Mouse (Mus musculus): Measurements from ENCODE around the gene Slc50a1. TPM values are rescaled to one million over a fixed set of nuclear protein-coding genes. Genes with fewer than 3 reads are reported as not detected.

Gene Slc50a1
- total RNA-seq, 2 experiments from 2014 or later: 42.0 to 47.7 TPM

GRCm38 (mm10) chr3:89231772-89232275, 38.5 kb downstream of the Slc50a1 start:
- no peak for DNase-seq

- DNase-seq: no peak
Measured at GRCm38 (mm10) chr3:89231345-89231744, 39.0 kb downstream of the Slc50a1 start.

DNA sequence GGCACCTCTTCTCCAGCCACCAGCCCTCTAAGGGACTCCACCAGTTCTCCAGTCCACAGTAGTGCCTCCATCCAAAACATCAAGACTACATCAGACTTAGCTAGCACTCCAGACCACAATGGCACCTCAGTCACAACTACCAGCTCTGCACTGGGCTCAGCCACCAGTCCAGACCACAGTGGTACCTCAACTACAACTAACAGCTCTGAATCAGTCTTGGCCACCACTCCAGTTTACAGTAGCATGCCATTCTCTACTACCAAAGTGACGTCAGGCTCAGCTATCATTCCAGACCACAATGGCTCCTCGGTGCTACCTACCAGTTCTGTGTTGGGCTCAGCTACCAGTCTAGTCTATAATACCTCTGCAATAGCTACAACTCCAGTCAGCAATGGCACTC, 39.8 kb downstream of the Slc50a1 start:
- DNase-seq: no peak

DNA sequence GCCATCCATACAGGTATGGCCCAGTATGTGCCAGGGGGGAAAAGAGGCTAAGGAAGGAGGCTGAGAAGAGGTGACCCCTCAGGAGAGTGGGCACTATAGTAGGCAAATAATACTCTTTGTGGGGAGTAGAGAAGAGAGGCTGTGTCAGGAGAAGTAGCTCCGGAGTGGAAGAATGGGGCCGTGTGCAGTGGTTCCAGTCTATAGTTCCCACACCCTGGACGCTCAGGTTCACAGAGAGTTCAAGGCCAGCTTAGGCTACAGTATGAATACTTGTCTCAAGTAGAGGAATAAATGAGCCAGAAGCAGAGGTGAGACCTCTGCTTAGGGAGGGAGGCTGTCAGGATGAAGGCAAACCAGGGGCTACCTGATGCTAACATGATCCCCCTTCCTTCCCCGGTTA, 41.1 kb downstream of the Slc50a1 start:
- DNase-seq: no peak

DNA sequence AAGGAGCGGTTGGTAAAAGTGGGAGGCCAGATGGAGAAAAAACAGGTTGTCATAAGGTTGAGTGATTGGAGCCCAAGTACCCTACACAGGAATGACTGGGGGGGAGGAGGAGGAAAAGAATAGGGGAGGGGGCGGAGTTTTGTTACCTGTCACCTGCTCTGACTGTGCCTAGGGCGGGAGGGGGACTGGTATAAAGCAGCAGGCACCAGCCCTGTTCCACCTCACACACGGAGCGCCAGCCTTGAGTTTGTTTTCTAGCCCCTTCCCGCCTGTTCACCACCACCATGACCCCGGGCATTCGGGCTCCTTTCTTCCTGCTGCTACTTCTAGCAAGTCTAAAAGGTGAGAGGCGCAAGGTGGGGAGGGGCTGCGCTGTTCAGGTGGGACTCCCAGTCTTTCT, 41.5 kb downstream of the Slc50a1 start, which contains the start of gene Muc1:
Gene Muc1, plus strand, starts transcription at position 222 of the 400 bp plus-strand sequence.
- no peak for DNase-seq

- peak; percentile 89 to 91 for DNase-seq
Measured at GRCm38 (mm10) chr3:89228180-89228549, 42.2 kb downstream of the Slc50a1 start.

- peak; percentile 92 for DNase-seq
Measured at GRCm38 (mm10) chr3:89227307-89228179, 42.8 kb downstream of the Slc50a1 start.

GRCm38 (mm10) chr3:89226900-89227299, 43.5 kb downstream of the Slc50a1 start, which contains the start of gene Mtx1:
Gene Mtx1 (minus strand): TSS chr3:89227088.
- DNase-seq: no peak

GRCm38 (mm10) chr3:89226361-89226760, 44.0 kb downstream of the Slc50a1 start:
- DNase-seq: no peak

DNA sequence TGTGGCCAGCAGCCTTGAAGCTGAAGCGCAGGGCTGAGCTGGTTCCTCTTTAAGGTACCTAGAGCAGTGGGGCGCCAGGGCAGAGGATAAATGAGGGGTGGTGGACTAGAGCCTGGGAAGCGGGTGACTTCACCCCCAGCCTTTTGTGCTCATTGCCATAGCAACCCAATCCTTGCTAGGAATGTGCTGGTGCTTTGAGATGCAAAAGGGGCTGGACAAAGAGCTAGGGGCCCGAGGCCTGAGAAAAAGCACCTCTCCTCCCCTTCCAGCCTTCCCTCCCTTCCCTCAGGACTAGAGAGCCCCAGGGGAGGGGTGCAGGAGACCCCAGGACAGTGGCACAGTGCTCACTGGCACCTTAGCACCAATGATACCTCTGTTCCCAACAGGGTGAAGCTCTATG, 44.5 kb downstream of the Slc50a1 start:
- no peak for DNase-seq

DNA sequence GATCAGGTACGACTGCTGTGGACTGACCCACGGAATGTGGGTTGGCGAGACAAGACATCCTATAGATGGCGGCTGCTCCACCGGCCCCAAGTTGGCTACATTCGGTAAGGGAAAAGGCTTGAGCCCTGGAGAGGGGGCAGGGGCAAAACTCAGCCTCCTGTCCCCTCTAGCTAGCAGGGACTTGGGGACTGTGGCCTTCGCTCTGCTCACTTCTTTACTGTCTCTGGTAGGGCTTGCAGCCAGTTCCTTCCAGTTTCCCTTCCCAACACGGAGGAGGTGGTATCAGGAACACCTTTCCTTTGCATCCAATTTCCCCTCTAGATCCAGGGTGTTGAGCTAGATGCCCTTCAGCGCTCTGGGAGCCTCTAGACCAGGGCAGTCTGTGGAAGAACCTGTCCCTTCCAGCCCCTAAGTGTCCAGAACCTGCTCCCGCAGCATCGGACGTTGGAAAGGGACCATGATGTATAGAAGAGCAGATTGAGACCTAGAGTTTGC, 45.0 kb downstream of the Slc50a1 start:
- no peak for DNase-seq

DNA sequence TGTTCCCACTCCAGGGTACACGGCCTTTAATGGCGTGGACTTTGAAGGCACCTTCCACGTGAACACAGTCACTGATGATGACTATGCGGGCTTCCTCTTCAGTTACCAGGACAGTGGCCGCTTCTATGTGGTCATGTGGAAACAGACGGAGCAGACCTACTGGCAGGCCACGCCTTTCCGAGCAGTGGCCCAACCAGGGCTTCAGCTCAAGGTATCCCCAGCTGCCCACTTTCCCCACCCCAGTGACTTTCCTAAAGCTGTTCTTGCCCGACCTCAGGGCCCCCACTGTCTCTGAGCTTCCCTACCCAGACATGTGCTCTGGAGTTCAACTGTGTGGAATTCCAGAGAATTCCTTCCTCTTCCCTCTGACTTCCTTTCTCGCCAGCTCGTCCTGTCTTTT, 45.6 kb downstream of the Slc50a1 start:
- no peak for DNase-seq

GRCm38 (mm10) chr3:89221167-89221566, 49.2 kb downstream of the Slc50a1 start:
- no peak for DNase-seq

GRCm38 (mm10) chr3:89219546-89219945, 50.8 kb downstream of the Slc50a1 start:
- no peak for DNase-seq

DNA sequence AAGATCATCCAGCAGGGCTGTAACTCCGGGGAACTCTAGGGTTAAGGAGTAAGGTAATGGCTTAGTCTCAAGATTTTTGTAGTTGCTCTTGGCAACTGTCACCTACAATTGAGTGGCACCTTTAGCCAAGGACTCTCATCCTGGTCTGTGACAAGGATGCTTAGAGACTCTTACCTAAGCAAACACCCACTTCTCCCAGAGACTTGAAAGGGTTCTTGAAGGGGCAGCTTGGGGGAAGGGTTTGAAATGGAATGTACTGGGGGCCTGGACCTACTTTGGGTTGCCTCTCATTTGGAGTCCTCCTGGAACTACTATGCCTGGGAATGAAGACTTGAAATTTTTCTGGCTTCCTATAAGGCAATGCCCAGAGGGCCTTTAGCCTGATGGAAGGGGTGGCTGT, 52.1 kb downstream of the Slc50a1 start:
- no peak for DNase-seq

Small RNA genes lying within 50 kb of the gene (microRNA-seq; reads per million reads assigned to microRNA genes)
- gene Mir92b: 19.4 reads per million, percentile 33 among the genes with 10 or more reads in this experiment

Other genes with a start within 250 kb of the Slc50a1 start
- 10 to 100 TPM; 26.9 to 30.8 TPM for gene Rusc1, start 177.3 kb downstream of the Slc50a1 start, total RNA-seq (2021)
- gene Gm43738, start 169.5 kb downstream of the Slc50a1 start, total RNA-seq (2021): under 1 TPM in 1 of 2 experiments, not detected in 1; 0.17 TPM
- gene Fdps, start 168.6 kb downstream of the Slc50a1 start, total RNA-seq (2021): 100 to 1,000 TPM; 353 to 497 TPM
- not detected for gene Pklr, start 134.4 kb downstream of the Slc50a1 start, total RNA-seq (2021)
- 1 to 10 TPM; 1.9 to 9.7 TPM for gene Hcn3, start 110.4 kb downstream of the Slc50a1 start, total RNA-seq (2021)
- 10 to 100 TPM; 55.2 to 55.7 TPM for gene Clk2, start 105.8 kb downstream of the Slc50a1 start, total RNA-seq (2021)
- gene Scamp3, start 93.1 kb downstream of the Slc50a1 start, total RNA-seq (2021): 10 to 100 TPM; 77.5 to 96.1 TPM
- 10 to 100 TPM; 13.5 to 17.1 TPM for gene Fam189b, start 87.4 kb downstream of the Slc50a1 start, total RNA-seq (2021)
- gene Gba, start 67.6 kb downstream of the Slc50a1 start, total RNA-seq (2021): 10 to 100 TPM; 64.2 to 70.6 TPM
- gene Thbs3, start 55.4 kb downstream of the Slc50a1 start, total RNA-seq (2021): 10 to 100 TPM in 1 of 2 experiments, 1 to 10 TPM in 1; 7.7 to 11.4 TPM
- gene Mtx1, start 43.5 kb downstream of the Slc50a1 start, total RNA-seq (2021): 100 to 1,000 TPM; 136 to 165 TPM
- gene Muc1, start 41.5 kb downstream of the Slc50a1 start, total RNA-seq (2021): under 1 TPM in 1 of 2 experiments, not detected in 1; 0.56 TPM
- 100 to 1,000 TPM; 114 to 139 TPM for gene Krtcap2, start 24.6 kb downstream of the Slc50a1 start, total RNA-seq (2021)
- gene Trim46, start 24.3 kb downstream of the Slc50a1 start, total RNA-seq (2021): 1 to 10 TPM; 1.3 to 1.6 TPM
- 100 to 1,000 TPM; 117 to 130 TPM for gene Dpm3, start 11.2 kb downstream of the Slc50a1 start, total RNA-seq (2021)
- gene Efna1, start 10.6 kb upstream of the Slc50a1 start, total RNA-seq (2021): 10 to 100 TPM in 1 of 2 experiments, 1 to 10 TPM in 1; 9.8 to 12.5 TPM
- gene Efna3, start 52.4 kb upstream of the Slc50a1 start, total RNA-seq (2021): under 1 TPM; 0.23 to 0.53 TPM
- gene Efna4, start 67.5 kb upstream of the Slc50a1 start, total RNA-seq (2021): 1 to 10 TPM in 1 of 2 experiments, under 1 TPM in 1; 0.93 to 1.3 TPM
- gene Adam15, start 79.4 kb upstream of the Slc50a1 start, total RNA-seq (2021): 10 to 100 TPM; 45.9 to 79.9 TPM
- gene Dcst2, start 91.4 kb upstream of the Slc50a1 start, total RNA-seq (2021): under 1 TPM; 0.20 to 0.56 TPM
- gene Dcst1, start 94.7 kb upstream of the Slc50a1 start, total RNA-seq (2021): under 1 TPM in 1 of 2 experiments, not detected in 1; 0.56 TPM
- 10 to 100 TPM; 71.9 to 85.2 TPM for gene Zbtb7b, start 124.2 kb upstream of the Slc50a1 start, total RNA-seq (2021)
- 1 to 10 TPM in 1 of 2 experiments, under 1 TPM in 1; 0.40 to 1.3 TPM for gene Lenep, start 132.2 kb upstream of the Slc50a1 start, total RNA-seq (2021)
- gene Flad1, start 141.3 kb upstream of the Slc50a1 start, total RNA-seq (2021): 10 to 100 TPM; 23.3 to 30.0 TPM
- 10 to 100 TPM; 25.1 to 36.1 TPM for gene Cks1b, start 147.8 kb upstream of the Slc50a1 start, total RNA-seq (2021)
- 10 to 100 TPM; 89.6 to 93.7 TPM for gene Shc1, start 147.9 kb upstream of the Slc50a1 start, total RNA-seq (2021)
- gene Pygo2, start 159.6 kb upstream of the Slc50a1 start, total RNA-seq (2021): 10 to 100 TPM; 35.0 to 40.6 TPM
- 10 to 100 TPM; 47.9 to 56.9 TPM for gene Pbxip1, start 166.1 kb upstream of the Slc50a1 start, total RNA-seq (2021)
- gene Pmvk, start 184.0 kb upstream of the Slc50a1 start, total RNA-seq (2021): 10 to 100 TPM; 25.2 to 36.2 TPM
- 1 to 10 TPM; 3.4 to 3.7 TPM for gene Kcnn3, start 249.6 kb upstream of the Slc50a1 start, total RNA-seq (2021)